Mouse (Mus musculus): ENCODE measurements around the gene Unc13b.

Gene Unc13b

DNA sequence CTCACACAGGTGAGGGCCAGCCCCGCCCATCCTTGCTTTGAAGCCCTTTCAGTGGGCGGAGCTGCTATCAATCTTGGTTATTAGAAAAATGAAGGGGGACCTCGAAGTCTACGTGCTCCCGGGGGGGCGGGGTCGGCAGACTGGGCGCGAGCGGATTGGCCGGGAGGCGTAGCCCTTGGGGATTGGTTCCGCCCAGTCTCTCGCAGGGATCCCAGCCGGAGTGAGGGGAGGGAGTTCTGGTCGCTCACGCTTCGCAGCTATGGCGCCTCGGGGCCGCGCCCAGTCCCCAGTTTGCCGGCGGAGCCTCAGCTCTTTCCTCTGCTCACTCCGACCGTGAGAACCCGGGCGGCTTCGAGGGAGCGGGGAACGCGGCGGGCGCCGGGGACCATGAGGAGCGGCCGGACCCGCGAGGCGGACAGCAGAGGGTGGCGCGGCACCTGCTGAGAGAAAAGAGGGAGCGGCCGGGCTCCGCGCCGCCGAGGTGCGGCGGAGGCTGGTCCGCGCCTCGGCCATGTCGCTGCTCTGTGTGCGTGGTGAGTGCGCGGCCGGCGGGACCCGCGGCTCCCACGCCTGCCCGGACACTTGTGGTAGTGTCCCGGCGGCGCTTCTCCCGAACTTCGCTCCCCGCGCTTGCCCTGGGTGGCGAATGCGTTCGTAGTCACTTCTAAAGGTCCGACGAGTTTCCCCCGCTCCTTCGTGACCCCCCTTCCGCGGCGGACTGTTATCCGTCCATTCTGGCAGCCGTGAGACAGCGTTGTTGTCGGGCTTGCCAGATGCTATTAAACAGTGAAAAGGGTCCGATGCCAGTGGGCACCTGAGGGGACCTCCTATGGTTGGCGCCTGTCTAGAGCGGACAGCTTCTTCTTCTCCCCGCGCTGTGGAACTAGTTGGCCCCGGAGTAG is at the start of gene Unc13b:
Gene Unc13b, plus strand, starts transcription at position 201 of the 902 bp plus-strand sequence.
- peak; percentile 39 to 54 for DNase-seq

DNA sequence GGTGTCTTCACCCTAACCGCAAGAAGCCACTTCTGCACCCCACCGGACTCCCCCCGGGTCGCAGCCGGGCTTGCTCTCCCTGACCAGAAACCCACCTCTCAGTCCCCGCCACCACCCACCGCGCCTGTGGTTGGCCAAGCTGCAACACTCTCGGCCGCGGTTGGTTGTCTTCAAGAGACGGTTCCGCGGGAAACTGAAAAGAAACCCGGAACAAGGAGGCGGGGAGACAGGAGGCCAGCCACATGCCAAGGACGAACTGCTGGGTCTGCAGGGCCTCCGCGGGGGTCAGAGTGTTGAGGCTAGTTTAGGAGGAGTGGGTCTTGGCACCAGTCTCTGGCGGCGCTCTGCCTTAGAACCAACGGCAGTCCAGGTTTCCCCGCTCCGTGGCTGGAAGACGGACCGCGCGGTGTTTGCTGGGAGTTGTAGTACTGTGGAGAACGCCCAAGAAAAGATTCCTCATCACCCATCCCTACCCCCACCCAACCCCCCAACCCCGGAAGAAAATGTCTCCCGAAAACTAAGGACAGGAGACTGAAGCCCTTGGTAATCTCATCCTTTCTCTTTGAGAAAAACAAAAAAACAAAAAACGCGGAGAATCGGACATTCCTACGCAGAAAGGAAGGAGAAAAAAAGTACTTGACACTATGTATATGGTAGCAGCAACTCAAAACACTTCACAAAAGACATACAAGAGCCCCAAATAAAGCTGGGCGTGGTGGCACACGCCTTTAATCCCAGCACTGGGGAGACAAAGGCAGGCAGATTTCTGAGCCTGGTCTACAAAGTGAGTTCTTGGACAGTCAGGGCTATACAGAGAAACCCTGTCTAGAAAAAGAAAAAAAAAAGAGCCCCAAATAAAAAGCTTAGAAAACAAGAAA is 48.4 kb upstream of the Unc13b start, which contains the start of gene Fancg:
Gene Fancg, minus strand, starts transcription at position 346 of the 878 bp plus-strand sequence.
- peak; percentile 85 to 87 for DNase-seq

DNA sequence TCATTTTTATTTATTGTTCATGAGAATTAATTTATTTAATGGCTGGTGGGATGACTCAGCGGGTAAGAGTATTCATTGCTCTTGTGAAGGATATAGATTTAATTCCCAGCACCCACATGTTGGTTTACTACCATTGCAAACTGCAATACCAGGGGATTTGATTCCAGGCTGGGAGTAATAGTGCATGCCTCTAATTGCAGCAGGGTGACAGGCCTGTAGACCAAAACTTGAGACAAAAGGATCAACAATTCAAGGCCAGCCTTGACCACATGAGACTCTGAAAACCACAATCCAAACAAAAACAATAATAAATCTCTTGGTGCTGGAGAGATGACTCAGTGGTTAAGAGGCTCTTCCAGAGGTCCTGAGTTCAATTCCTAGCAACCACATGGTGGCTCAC is 46.7 kb upstream of the Unc13b start:
- no peak for DNase-seq

DNA sequence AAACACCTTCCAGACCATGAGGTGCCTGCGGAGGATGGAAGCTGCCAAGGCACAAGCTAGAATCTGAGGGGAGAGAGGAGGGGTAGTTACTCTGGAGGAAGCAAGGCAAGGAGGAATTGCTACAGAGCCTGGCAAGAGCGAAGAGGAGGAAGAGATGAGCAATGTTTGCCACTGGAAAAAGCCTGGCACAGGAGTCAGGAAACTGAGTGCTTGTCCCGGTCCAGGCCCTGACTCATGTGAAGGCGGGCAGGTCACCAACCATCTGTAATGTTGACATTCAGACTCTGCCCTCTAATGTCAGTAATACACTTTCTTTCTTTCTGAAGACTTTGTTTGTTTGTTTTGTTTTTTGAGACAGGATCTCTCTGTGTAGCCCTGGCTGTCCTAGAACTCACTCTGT is 40.6 kb upstream of the Unc13b start:
- DNase-seq: no peak

DNA sequence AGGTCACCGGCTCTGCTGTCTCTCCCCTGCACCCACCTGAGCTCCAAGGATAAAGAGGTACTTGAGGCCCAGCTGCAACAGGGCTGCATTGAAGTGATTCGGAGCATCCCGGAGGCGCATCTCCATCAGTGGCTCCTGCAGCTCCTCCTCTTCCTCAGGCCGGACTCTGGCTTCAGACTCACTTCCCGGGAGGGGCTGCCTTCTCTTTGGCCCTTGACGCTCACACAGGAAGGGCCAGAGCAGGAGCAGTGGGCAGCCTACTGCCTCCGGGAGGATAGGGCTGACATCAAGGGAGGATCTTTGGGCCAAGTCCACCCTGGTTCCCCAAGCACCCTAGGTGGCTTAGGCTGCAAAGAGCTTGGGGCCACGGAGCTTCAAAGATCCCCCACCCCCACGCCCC is 39.6 kb upstream of the Unc13b start:
- DNase-seq: no peak

DNA sequence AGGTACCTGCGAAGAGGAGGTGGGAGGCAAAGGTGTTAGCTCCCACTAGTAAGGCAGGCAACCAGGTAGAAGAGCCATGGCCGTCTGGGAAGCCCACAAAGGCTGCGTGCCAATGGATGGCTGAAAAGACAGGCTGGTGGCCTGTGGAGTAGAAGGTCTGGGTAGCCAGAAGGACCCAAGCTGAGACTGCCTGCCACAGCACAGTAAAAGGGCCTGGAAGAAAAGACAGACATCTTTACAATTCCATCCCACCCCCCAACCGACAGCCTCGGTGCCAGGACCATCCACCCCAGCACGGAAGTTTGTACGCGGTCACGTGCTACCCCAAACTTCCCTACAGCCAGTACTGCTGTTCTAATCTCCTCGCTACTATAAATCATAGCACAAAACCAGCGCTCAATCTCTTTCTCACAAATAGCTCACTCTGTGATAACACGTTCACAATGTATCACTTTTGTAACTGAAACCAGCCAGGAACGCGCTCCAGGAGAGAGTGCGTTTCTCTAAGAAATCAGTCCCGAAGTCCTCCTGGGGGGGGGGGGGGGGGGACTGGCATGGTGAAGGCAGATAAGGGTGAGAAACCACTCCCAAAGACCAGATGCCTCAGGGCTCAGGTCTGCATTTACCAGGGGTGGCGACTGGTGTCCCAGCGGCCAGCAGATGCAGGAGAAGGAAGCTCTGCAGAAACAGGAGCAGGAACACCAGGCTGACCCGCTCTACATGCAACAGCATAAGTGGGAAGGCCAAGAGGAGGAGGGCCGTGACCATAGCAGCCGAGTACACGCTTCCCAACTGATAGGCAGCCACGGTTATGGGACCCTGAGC is 38.9 kb upstream of the Unc13b start:
- no peak for DNase-seq

DNA sequence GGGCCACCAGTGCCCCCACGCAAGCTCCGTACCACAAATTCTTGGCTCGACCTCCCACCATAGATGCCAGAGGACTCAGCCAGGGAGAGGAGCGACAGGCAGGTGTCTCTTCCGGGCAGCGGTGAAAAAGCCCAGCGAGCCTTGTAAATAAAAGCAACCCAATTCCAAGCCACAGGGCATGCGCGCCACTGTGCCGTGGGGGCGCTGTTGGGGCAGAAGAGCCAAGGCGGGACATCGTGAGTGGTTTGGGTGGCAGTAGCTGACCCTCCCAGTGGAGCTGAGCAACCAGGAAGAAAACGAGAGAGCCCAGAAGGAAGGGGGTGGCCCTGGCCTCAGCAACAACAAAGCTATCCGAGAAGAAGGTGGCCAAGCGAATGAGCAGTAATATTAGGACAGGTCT is 37.9 kb upstream of the Unc13b start:
- no peak for DNase-seq

DNA sequence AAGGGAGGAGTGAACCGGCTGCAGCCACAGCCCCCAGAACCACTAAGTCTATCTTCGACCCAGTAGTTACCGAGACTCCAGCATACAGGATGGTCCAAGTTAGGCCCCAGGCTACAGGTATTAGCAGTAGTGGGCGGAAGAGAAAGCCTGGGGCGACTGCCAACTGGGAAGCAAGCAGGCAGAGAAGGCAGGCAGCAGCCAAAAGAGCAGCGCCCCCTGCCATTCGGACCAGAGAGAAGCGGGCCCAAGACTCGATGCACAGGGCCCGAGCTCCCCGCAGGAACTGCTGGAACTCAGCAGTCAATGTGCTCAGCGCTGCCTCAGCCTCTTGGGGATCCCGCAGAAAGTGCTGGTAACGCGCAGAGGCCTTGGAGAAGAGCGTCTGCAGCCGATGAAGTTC is 37.4 kb upstream of the Unc13b start:
- DNase-seq: no peak

DNA sequence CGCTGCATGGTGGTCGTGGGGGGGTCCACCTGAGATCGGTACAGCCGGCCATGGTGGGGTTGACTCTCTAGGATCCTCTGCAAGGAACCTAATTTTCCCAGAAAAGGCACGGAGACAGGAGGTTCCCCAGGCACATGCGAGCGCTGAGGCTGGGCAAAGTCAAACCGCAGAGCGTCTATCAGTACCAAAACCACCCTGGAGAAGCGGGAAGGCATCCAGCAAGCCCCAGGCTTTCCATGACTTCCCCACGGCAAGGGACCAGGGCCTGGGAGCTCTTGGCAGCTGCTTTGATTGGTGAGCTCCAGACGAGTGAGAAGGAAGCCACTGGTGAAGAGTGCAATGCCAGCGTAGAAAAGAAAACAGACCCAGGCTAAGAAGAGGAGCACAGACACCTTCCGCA is 34.1 kb upstream of the Unc13b start:
- DNase-seq: no peak

DNA sequence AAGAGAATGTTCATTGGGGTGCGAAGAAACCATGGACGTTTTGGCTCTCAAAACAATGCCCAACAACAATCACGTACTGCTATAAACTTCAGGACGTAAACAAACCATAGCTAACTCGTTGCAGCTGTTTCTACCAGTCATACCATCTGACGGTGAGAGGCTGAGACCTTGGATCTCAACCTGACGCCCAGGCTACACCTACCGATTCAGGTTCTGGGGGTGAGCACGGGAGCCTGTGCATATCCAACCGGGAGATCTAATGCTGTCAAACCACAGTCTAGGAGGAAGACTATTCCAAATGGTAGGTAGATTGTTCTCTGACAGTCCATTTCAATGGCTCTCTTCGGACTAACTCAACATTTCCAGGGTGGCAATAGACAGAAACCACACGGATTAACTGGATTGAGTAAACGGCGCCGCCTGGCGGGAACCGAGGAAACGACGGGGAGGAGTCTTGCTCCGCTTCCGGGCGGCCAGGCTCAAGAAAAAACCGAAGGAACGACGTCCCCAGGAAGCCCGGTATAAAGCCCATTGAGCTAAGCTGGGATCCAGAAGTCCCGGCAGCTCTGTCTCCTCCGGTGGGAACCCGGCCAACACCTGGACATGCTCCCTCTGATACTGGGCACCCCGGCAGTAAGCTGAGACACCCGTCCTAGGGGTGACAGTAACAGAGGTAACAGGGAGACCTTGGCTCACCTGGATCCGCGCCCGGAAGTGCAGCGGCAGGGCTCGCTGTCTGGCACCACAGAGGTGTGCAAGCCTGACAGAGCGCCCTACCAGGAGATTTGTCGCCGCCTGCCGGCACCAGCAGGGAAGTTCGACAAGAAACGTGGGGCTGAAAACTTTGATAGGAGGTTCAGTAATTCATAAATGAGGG is 33.4 kb upstream of the Unc13b start, which contains the start of gene Pigo:
Gene Pigo, minus strand, starts transcription at position 736 of the 877 bp plus-strand sequence.
- peak; percentile 91 to 92 for DNase-seq

DNA sequence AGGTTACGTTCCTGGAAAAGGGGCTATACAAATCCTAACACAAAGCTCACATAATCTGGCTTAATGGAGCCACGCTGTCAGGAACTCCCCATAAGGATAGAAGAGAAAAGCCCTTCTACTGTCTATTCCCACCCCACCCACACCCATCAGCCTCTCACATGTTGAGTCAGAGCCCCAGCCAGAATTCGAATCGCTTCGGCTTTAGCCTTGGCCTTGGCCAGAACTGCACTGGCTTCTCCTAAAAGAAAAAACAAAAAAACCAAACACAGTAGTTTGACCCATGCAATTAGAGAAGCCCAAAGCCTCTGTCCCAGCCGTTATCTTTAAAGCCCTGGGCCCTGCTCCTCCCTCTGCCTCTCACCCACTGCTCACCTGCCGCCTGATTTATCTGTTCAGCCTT is 29.6 kb upstream of the Unc13b start:
- no peak for DNase-seq

DNA sequence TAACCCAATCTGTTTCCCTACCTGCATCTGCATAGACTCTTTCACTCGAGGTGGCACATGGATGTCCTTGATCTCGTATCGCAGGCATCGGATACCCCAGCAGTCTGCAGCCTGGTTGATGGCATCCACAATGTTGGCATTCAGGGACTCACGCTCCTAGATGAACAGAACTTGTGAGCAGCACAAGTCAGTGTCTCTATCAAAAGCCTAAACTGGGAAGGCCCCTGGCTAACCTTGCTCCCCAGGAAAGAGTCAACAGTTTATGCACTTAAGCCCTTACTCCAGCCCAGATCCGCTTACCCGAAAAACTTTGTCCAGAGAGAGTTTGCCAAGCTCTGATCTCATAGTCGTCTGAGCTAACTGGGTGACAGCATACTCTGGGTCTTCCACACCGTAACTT is 29.0 kb upstream of the Unc13b start:
- no peak for DNase-seq

DNA sequence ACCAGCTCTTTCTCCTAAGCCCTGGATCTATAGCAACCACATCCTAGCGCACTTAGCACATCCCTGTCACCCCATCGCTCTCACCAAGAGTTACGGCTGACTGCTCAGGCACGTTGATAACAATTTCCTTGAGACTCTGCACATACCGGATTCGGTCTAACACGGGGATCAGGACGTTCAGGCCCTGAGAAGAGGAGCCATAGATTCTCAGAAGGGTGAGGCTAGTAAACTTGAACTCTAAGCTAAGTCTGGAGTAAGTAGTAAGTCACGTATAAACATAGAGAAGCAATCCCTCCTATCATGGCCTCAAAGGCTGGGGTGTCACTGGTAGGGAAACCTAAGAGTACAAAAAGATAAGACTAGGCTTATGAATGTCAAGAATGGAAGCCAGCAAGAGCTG is 28.4 kb upstream of the Unc13b start:
- no peak for DNase-seq

DNA sequence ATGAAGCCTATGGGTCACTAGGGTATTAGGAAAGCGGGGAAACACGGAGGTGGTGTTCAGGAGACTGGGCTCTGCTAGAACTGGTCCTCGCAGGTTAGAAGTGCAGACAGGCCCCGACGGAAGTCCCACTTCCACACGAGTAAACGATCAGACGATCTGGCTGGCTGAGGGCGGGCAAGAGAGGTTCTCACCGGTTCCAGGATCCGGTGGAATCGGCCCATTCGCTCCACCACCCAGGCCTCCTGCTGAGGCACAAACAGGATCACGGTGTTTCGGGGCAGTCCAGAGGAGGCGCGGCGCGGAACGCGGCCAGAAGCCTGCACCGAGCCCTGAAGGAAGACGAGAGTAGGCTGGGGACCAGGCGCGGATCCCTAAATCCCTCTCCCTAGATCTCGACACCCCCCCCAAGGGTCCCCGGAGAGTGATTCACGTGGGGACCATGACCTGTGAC is 27.9 kb upstream of the Unc13b start:
- no peak for DNase-seq

DNA sequence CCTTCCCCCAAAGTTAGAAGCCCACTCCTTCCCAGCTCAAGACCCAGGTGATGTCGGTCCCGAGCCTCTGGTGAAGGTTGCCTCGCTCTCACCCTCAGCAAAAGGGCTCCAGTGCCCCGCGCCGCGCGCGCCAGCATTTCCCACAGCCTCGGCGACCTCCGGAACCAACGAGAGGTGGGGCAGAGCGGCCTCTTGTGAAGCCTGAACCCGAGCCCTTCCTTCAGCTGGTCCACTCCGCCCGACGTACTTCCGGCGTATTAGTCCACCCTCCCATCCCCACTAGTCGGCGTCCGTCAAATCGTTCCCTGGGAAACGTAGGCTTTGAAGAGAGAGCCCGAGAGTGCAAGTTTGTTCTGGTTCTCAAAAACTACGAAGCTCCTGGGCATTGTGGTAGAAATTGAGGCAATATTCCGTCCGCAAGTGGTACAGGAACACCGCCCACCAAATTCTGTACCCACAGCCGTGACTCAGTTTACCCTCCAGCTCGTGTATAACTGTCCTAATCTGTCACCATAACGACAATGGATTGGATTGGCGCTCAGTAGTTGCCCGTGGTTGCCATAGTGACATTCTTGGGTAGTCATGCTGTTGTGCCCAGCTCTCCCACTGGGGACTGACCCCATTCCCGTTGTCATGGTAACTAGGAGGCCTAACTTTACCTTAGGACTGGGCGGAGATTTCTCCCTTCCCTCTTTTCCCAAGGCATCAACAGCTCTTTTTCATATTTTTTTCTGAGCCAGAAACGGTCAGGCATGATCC is 27.3 kb upstream of the Unc13b start, which contains the start of gene Stoml2:
Gene Stoml2, minus strand, starts transcription at position 474 of the 759 bp plus-strand sequence.
- DNase-seq: peak; percentile 91

DNA sequence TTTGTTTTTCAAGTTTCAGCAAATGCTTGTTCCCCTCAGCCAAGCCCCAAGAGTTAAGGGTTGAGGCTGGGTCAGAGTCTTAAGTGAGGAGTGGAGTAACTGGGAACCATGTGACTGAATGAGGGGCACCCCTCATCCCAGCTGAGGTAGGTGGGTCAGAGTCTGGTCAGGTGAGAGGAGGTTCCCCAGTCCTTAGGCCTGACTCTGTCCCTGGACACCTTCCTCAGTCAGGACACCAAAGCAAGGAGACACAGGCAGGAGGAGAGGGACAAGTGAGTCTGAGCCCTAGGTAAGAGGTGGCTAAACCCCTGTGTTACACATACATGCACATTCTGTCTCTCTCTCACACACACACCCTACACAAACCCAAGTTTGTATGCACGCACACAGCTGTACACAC is 26.3 kb upstream of the Unc13b start:
- no peak for DNase-seq

DNA sequence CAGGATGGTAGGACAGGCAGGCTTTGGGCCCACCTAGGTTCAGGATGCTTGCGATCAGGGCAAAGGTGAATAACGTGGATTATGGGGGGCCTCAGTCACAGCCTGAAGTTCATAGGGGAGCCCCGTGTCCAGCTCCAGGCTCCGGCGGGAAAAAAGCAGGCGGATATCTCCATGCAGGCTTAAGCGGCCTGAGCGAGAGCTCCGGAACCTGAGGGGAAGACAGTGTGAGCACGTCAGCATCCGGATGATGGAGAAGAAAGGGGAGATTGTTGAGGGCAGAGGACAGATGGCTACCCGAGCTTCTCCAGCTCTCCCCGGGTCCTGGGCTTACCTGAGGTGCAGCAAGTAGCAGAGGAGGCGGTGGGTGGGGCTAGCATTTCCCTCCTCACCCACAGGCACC is 25.3 kb upstream of the Unc13b start:
- no peak for DNase-seq

DNA sequence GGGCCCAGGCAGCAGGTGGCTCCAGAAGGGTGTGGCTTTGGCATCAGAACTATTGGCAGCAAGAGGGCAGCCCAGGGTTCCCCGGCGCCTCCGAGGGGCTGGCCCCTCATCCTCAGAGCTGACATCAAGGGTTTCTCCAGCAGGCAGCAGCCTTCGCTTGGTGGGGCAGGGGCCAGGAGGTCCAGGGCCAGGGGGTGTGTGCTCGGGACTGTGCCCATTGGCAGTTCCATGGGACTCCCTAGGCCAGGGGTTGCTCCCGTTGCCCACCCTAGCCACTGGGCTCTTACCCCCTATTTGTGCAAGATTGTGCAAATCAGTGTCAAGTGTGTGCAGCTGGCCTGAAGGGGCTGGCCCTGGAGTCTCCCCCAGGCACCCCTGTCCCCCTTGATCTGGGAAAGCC is 22.9 kb upstream of the Unc13b start:
- DNase-seq: no peak

DNA sequence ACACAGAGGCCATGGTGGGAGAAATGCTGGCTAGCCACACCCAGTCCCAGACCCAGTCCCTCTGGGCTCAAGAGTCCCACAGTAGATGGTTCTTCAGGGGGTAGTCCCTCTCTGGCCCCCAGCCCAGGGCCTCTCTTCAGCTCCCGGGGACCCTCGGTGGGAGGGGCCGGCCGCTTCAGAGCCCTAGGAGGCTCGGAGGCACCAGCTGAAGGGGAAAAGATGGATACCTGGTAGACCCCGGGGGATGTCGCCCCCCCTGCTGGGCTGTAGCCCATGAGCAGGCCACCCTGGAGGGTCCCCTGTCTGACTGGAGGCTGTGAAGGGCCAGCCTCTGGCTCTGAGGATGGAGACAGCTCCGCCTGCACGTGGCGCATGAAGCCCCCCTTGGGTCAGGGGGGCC is 22.4 kb upstream of the Unc13b start:
- no peak for DNase-seq

DNA sequence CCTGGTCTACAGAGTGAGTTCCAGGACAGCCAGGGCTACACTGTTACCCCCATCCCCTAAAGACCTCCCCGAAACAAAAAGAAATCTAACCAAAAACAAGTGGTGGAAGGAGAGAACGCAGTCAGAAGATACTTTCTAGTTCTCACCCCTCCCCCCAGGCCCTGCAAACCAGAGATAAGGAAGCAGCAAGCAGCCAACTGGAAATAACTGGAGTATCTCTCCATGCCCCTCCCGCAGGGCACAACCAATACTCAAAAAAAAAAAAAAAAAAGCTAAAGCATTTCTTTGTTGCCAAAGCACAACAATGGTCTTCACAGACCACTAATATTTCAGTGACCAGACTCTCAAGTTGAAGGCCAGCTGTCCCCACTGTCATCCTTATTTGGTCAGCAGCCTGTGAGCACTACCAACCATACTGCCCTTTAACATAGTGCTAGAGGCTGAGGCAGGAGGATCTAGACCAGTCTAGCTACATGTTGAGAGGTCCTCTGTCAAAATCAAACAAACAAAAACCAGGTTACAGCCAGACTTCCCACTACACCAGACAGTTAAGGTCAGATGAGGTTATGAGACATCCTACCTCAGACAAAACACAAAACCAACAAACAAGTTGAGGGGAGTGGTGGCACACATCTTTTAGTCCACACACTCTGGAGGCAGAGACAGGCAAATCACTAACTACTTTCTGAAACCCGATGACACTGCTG is 20.7 kb upstream of the Unc13b start:
- DNase-seq: no peak
